Mouse (Mus musculus) heart, postnatal 0 days (tissue): ENCODE measurements around the gene Npepps.

Source experiments
- CTCF ChIP-seq: IDR thresholded peaks from 2 replicates; pipeline ENCODE4 v1.5.1; 2016; ENCODE audit warnings: antibody characterized with exemption, control low read depth, low read depth
- EP300 ChIP-seq: IDR thresholded peaks from 2 replicates; pipeline ENCODE4 v1.6.1; 2016; ENCODE audit warnings: antibody characterized with exemption, low read depth

GRCm38 (mm10) chr11:97296542-97296941 is 16.1 kb upstream of the Npepps start:
- TF ChIP-seq EP300, result no peak
- TF ChIP-seq CTCF, result no peak
